Mouse (Mus musculus) common myeloid progenitor, adult 5-6 weeks (primary cell): ENCODE data around the gene Olfr938. TPM values are rescaled to one million over a fixed set of nuclear protein-coding genes. Genes with fewer than 3 reads are reported as not detected.

Experiments used
- ATAC-seq: replicated peaks from 2 replicates; pipeline ENCODE4 v1.8.0; 2016; ENCODE audit warnings: low read depth, mild to moderate bottlenecking, moderate TSS enrichment, inconsistent platforms; ENCODE audit not compliant: poor library complexity, severe bottlenecking
- total RNA-seq: library from RNA; stranded (forward); fragments of 200-1000, 187-1606 nt; gene quantifications from 2 replicates; pipeline ENCODE4 v1.2.3, GENCODE M21; 2017

The Olfr938 gene
- not detected in 2 replicates for total RNA-seq

GRCm38 (mm10) chr9:39078787-39079186 is at the start of gene Olfr938:
Gene Olfr938 (minus strand): TSS chr9:39078887.
- no peak for ATAC-seq

- ATAC-seq, result no peak
Observed at GRCm38 (mm10) chr9:39127831-39128230, 49.1 kb upstream of the Olfr938 start, which contains the start of gene Olfr27. Gene Olfr27 (plus strand): TSS chr9:39128131.

- no peak for ATAC-seq
Observed at GRCm38 (mm10) chr9:39127326-39127725, 48.6 kb upstream of the Olfr938 start.

GRCm38 (mm10) chr9:39064851-39065250 is 13.8 kb downstream of the Olfr938 start, which contains the start of gene Olfr937:
Gene Olfr937 (minus strand): TSS chr9:39064951.
- no peak for ATAC-seq

Other genes with a start within 250 kb of the Olfr938 start
- gene Olfr924, start 234.4 kb downstream of the Olfr938 start, total RNA-seq, result not detected in 2 replicates
- not detected in 2 replicates for gene Olfr26, start 223.8 kb downstream of the Olfr938 start, total RNA-seq
- gene Olfr926, start 201.8 kb downstream of the Olfr938 start, total RNA-seq, result not detected in 2 replicates
- gene Olfr930, start 149.1 kb downstream of the Olfr938 start, total RNA-seq, result not detected in 2 replicates
- gene Olfr933, start 106.6 kb downstream of the Olfr938 start, total RNA-seq, result not detected in 2 replicates
- not detected in 2 replicates for gene Olfr934, start 90.6 kb downstream of the Olfr938 start, total RNA-seq
- not detected in 2 replicates for gene Olfr935, start 79.2 kb downstream of the Olfr938 start, total RNA-seq
- not detected in 2 replicates for gene Olfr146, start 55.5 kb downstream of the Olfr938 start, total RNA-seq
- not detected in 2 replicates for gene Olfr937, start 13.9 kb downstream of the Olfr938 start, total RNA-seq
- gene Olfr27, start 49.2 kb upstream of the Olfr938 start, total RNA-seq, result not detected in 2 replicates
- not detected in 2 replicates for gene Olfr943, start 87.4 kb upstream of the Olfr938 start, total RNA-seq
- gene Olfr944, start 123.0 kb upstream of the Olfr938 start, total RNA-seq, result not detected in 2 replicates
- gene Olfr1537, start 171.1 kb upstream of the Olfr938 start, total RNA-seq, result not detected in 2 replicates
- not detected in 2 replicates for gene Olfr945, start 197.9 kb upstream of the Olfr938 start, total RNA-seq
- gene Olfr948, start 247.2 kb upstream of the Olfr938 start, total RNA-seq, result not detected in 2 replicates